Mouse (Mus musculus): ENCODE measurements at regions not wholly inside any gene's neighbourhood (a gene's known extent, or its start where the extent isn't known, plus 50 kb on each side); places are given as distances from the start of the nearest gene placed in this dataset.

- ATAC-seq (replicated peaks; ENCODE audit: low FRiP score, poor library complexity, severe bottlenecking) = no peak
Observed at GRCm38 (mm10) chr10:53436023-53436475, 56.3 kb upstream of the Cep85l start.

DNA sequence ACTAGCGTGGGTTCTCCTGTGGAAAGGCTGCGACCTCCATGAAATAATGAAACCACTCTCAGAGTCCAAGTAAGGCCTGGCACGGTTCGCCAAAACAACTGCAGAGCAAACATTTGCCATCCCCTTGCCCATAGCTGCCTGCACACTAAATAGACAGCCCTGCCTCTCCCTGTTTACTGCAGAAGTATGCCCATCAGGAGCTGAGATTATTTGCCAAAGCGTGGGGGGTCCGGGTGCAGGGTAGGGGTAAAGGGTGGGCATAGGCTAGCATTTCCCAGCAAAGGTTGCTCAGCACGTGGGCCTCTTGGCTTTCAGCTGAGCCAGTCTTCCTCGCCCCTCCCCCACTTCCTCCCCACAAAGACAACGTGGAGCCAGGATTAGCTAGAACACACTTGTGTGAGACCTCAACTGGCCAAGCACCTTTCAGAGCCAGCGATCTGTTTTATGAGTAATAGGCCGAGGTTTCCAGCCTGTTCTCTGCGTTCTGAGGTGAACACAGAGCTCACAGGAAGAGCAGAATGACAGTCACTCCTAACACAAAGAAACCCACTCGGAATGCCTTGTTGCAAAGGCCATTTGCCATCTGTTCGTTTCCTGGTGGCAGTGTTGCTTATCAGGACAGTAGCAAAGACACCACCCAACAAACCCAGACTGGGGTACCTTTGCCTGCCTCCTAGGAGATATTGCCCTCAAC lies 55.6 kb upstream of the Cep85l start:
- peak; percentile 70 for ATAC-seq (replicated peaks; ENCODE audit: low FRiP score, poor library complexity, severe bottlenecking)

DNA sequence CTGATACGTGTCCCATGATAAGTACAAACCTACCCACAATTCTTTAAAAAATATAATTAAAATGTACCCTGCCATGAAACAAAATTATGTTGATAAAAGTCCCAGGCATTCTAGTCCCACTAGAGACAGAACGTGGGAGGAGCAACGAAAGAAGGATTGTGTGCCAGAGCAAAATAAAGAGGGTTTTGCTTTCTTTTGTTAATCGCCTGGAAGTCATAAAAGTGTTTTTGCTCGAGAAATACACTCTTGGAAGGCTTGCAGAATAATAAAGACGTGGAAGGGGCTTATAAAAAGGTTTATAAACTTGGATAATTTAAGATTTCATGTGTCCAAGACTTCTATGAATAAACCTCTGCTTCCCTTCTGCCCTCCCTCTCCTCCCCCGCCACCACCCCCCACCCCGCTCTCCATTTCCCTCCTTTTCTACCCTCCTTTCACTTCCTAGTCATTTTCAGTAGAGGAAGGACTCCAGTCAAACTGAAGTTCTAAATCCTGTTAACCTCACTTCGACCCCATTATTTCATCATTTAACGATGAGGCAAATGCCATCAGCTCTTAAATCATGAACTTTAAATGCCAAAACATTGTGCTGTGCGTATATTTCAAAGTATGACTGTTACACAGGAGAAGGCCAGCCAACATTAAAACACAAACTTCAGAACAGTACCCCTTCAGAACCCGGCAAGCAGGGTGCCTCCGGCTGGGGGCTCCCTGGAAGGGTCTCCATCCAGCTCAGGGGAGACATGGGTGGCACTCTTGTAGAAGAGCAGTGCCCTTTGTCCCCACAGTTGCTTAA lies 54.8 kb upstream of the Cep85l start:
- ATAC-seq (replicated peaks; ENCODE audit: low FRiP score, poor library complexity, severe bottlenecking) = no peak

- ATAC-seq (replicated peaks; ENCODE audit: low FRiP score, poor library complexity, severe bottlenecking) = no peak
Observed at GRCm38 (mm10) chr10:53432794-53433193, 53.0 kb upstream of the Cep85l start.

DNA sequence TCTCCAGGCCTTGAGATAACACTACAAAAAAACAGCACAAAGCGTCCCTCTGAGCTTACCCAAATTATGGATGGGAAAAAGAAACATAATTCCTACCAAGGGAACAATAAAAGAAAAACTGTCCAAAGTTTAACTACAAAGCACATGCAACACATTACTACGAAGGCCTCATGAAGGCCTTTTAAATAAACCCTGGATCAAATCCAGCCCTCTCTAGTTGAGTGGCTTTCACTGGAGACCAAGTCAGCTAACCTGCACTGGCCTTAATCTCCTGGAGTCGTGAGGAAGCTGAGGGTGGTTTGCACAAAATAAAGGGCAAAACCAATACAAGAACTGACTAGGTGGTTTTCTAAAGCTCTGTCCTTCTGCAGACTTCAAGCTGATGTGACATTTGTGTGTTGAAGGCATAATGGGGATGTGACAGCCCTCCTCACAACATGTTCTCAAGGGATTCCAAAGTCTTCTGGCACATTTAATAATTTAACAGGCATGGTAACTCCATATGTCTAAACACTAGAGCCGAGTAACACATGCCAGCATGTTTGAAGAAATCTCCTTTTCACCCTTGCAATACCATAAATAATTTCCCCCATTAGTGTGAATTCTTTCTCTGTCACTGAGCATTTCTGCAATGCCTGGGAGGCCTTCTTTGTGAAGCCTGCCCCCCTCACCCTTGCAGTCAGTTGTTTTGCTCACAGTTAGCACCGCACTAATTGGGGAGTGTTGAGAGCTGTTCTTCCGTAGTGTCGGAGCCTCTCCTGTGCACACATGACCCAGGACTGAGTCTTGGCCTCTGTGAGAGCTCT lies 50.0 kb upstream of the Cep85l start:
- ATAC-seq (replicated peaks; ENCODE audit: low FRiP score, poor library complexity, severe bottlenecking) = no peak
